Mouse (Mus musculus): ENCODE results near the gene Fam193a. TPM values are rescaled to one million over a fixed set of nuclear protein-coding genes. Genes with fewer than 3 reads are reported as not detected.

Gene Fam193a
- 16.7 and 17.6 TPM in 2 replicates for polyA plus RNA-seq (2015; fragmentation: Nextera tagmentation; extraction: Ambion mirVana)

GRCm38 (mm10) chr5:34369341-34370021 lies at the start of gene Fam193a:
Gene Fam193a, plus strand, starts transcription at chr5:34369933.
- peak within 1 kb of the TSS; percentile 98 for H3K9ac ChIP-seq
- H3K4me3 ChIP-seq: peak within 1 kb of the TSS; percentile 95
- H3K4me2 ChIP-seq: peak within 1 kb of the TSS; percentile 74
- peak; percentile 100 for ATAC-seq (ENCODE audit: low FRiP score)
- H3K27me3 ChIP-seq: no peaks in the 10 kb centered on the region
- 0 out of 2 replicates have a peak, but pooled peaks cover 3% of the 10 kb centered on the region for H3K36me3 ChIP-seq
- peak within 1 kb of the TSS; percentile 89 for H3K27ac ChIP-seq
- under 1% methylated on average over 34 of the region's 64 CpGs for WGBS
- H3K4me1 ChIP-seq (replicated peaks): peaks cover 37% of the 10 kb centered on the region
- no peaks in the 10 kb centered on the region for H3K9me3 ChIP-seq

DNA sequence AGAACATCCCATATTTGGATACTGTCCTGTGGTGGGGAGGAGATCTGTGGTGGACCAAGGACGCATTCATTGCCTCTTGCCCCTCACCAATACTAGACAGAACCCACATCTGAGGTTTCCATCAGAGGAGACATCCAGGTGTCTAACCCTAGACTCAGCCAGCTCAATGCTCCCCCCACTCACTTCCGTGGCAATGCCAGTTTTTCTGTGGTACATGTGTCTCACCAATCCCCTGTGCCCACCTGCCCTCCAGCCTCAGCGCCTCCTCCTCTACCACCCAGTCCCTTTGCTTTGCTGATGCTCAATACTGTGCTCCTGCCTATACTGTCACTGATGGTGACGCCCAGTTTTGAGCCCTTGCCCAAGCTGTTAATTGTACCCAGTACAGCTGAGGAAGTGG lies 48.5 kb upstream of the Fam193a start:
- H3K9me3 ChIP-seq: no peaks in the 10 kb centered on the region
- no peak for ATAC-seq (ENCODE audit: low FRiP score)
- peaks cover 1% of the 10 kb centered on the region for H3K4me1 ChIP-seq (replicated peaks)
- no peak overlapping the region for H3K4me2 ChIP-seq
- H3K9ac ChIP-seq: no peak overlapping the region
- H3K4me3 ChIP-seq: no peak overlapping the region
- no peaks in the 10 kb centered on the region for H3K27me3 ChIP-seq
- no peak overlapping the region for H3K27ac ChIP-seq
- no peaks in the 10 kb centered on the region for H3K36me3 ChIP-seq
- 90% methylated on average over 4 of the region's 4 CpGs for WGBS

DNA sequence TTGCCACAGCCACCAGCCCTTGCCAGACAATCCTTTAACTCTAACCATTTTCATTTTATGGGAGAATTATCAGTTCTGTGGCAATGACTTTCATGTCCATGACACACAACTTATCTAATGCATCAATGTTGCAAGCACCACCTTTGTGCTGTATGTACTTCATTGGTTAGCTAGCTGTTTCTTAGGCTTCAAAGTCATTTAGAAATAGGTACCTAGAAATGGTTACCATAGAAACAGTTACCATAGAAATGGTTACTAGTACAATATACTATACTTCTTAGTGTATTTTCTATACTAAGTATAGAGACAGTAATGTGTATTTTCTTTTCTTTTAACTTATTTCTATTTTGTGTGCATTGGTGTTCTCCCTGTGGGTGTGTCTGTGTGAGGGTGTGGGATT lies 44.4 kb upstream of the Fam193a start:
- H3K27ac ChIP-seq: no peak overlapping the region
- H3K9me3 ChIP-seq: no peaks in the 10 kb centered on the region
- H3K9ac ChIP-seq: no peak overlapping the region
- ATAC-seq (ENCODE audit: low FRiP score): no peak
- no peak overlapping the region for H3K4me2 ChIP-seq
- H3K36me3 ChIP-seq: no peaks in the 10 kb centered on the region
- no peak overlapping the region for H3K4me3 ChIP-seq
- H3K27me3 ChIP-seq: no peaks in the 10 kb centered on the region
- peaks cover 15% of the 10 kb centered on the region for H3K4me1 ChIP-seq (replicated peaks)

- Histone ChIP-seq H3K4me1 (replicated peaks) (peaks cover 15% of the 10 kb centered on the region), H3K36me3 (no peaks in the 10 kb centered on the region), H3K4me3 (no peak overlapping the region), H3K27ac (no peak overlapping the region), H3K4me2 (peak overlapping the region; percentile 56; the same call in 1 of the 2 replicates), H3K27me3 (no peaks in the 10 kb centered on the region), H3K9ac (peak overlapping the region; percentile 70; the same call in 1 of the 2 replicates), H3K9me3 (no peaks in the 10 kb centered on the region)
- no peak for ATAC-seq (ENCODE audit: low FRiP score)
- WGBS: 25% methylated on average over 4 of the region's 4 CpGs
These were observed 43.5 kb upstream of the Fam193a start for GRCm38 (mm10) chr5:34326249-34326691.

DNA sequence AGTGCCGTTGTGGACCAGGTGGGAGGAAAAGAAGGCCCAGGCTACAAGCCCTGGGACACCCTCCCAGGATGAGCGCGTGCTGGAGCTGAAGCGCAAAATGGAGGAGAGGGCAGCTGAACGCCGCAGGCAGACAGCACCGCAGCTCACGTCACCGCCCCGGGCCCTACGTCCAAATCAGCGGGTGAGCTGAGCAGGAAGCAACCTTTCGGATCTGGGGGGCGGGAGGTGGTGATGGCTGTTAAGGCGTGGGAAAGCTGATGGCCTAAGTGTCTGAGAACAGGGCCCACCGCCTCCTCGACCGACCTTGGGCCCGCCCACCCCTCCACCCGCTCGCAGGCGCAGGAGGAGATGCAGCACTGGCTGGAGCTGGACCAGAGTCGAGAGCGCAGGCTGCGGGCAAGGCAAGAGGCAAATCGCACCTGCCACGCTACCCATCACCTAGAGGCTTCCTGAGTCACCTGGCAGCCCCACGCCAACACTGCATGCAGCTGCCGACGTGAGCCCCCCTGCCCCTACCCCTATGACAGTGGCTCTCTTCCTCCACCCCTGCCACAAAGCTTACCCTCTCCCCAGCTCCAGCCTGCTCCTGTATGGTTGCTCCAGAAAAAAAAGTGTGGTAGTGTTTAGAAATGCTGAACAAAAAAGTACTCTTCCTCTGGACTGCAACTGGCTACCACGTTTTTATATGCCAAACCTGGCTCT lies 42.7 kb upstream of the Fam193a start:
- 17% methylated on average over 31 of the region's 31 CpGs for WGBS
- peaks cover 15% of the 10 kb centered on the region for H3K4me1 ChIP-seq (replicated peaks)
- H3K27ac ChIP-seq: no peak overlapping the region; the same call in 1 of the 2 replicates
- H3K4me2 ChIP-seq: peak overlapping the region; percentile 56
- ATAC-seq (ENCODE audit: low FRiP score): peak; percentile 66
- H3K27me3 ChIP-seq: no peaks in the 10 kb centered on the region
- H3K4me3 ChIP-seq: peak overlapping the region; percentile 31
- no peaks in the 10 kb centered on the region for H3K36me3 ChIP-seq
- H3K9ac ChIP-seq: peak overlapping the region; percentile 70
- no peaks in the 10 kb centered on the region for H3K9me3 ChIP-seq

GRCm38 (mm10) chr5:34330136-34330535 lies 39.6 kb upstream of the Fam193a start:
- 88% methylated on average over 2 of the region's 2 CpGs for WGBS
- no peaks in the 10 kb centered on the region for H3K27me3 ChIP-seq
- no peak for ATAC-seq (ENCODE audit: low FRiP score)

GRCm38 (mm10) chr5:34334081-34334480 lies 35.7 kb upstream of the Fam193a start:
- Histone ChIP-seq H3K4me2 (no peak overlapping the region), H3K9ac (no peak overlapping the region), H3K4me3 (no peak overlapping the region), H3K27me3 (no peaks in the 10 kb centered on the region), H3K27ac (no peak overlapping the region), H3K4me1 (replicated peaks) (peaks cover 24% of the 10 kb centered on the region), H3K36me3 (no peaks in the 10 kb centered on the region), H3K9me3 (no peaks in the 10 kb centered on the region)
- WGBS: 87% methylated on average over 1 of the region's 1 CpGs
- ATAC-seq (ENCODE audit: low FRiP score): no peak

More at GRCm38 (mm10) chr5:34330136-34330535, 39.6 kb upstream of the Fam193a start:
- H3K4me3 ChIP-seq: no peak overlapping the region
- no peak overlapping the region for H3K9ac ChIP-seq
- no peak overlapping the region for H3K27ac ChIP-seq
- H3K9me3 ChIP-seq: no peaks in the 10 kb centered on the region
- no peaks in the 10 kb centered on the region for H3K36me3 ChIP-seq
- H3K4me1 ChIP-seq (replicated peaks): peaks cover 16% of the 10 kb centered on the region
- H3K4me2 ChIP-seq: no peak overlapping the region

GRCm38 (mm10) chr5:34335539-34336096 lies 34.1 kb upstream of the Fam193a start:
- 3% methylated on average over 21 of the region's 21 CpGs for WGBS
- peak; percentile 73 for ATAC-seq (ENCODE audit: low FRiP score)
- H3K27ac ChIP-seq: peak overlapping the region; percentile 92
- no peaks in the 10 kb centered on the region for H3K27me3 ChIP-seq
- H3K4me2 ChIP-seq: peak overlapping the region; percentile 89
- peaks cover 24% of the 10 kb centered on the region for H3K4me1 ChIP-seq (replicated peaks)
- H3K9me3 ChIP-seq: no peaks in the 10 kb centered on the region
- H3K36me3 ChIP-seq: no peaks in the 10 kb centered on the region
- peak overlapping the region; percentile 98 for H3K9ac ChIP-seq
- peak overlapping the region; percentile 98 for H3K4me3 ChIP-seq

DNA sequence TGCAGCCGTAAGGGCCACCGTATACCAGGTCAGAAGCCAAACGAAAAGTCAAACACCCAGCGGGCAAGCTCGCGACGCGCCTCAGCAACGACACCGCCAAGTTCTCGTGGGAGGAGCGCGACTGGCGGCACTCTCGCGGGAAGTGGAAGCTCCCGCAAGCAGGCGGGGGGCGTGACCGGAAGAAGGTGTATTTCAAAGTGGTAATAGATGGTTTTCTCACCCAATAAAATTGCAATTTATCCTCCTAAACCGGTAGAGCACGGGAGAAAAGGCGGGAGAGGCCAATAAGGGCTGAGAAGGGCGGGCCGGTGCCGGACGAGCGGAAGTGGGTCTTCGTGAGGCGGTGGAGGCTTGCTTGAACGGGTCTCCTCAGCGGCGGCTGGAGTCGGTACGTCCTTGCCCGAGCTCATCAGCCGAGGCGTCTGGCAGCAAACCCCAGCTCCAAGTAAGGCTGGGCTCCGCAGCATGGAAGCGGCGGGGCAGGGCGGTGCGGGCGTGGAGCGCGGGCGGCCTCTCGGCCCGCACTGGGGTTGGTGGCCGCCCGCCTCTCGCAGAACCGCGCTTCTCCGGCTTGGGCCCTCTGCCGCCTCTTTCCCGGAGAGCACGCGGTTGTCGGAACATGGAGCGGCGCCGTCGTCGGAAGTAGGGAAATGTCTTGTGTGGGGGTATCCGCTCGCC lies 33.5 kb upstream of the Fam193a start, which contains the start of gene Rnf4:
Gene Rnf4, plus strand, starts transcription at position 193 of the 678 bp plus-strand sequence.
- H3K27ac ChIP-seq: peak within 1 kb of the TSS; percentile 95
- H3K9me3 ChIP-seq: no peaks in the 10 kb centered on the region
- H3K27me3 ChIP-seq: no peaks in the 10 kb centered on the region
- WGBS: under 1% methylated on average over 66 of the region's 67 CpGs
- peak within 1 kb of the TSS; percentile 92 for H3K4me2 ChIP-seq
- peak within 1 kb of the TSS; percentile 98 for H3K9ac ChIP-seq
- ATAC-seq (ENCODE audit: low FRiP score): peak; percentile 99
- H3K4me3 ChIP-seq: peak within 1 kb of the TSS; percentile 98
- peaks cover 28% of the 10 kb centered on the region for H3K4me1 ChIP-seq (replicated peaks)
- H3K36me3 ChIP-seq: no peaks in the 10 kb centered on the region

GRCm38 (mm10) chr5:34336775-34337450 lies 32.8 kb upstream of the Fam193a start:
- Histone ChIP-seq H3K27me3 (no peaks in the 10 kb centered on the region), H3K36me3 (no peaks in the 10 kb centered on the region), H3K9me3 (no peaks in the 10 kb centered on the region), H3K9ac (peak overlapping the region; percentile 98), H3K4me2 (peak overlapping the region; percentile 92), H3K4me3 (peak overlapping the region; percentile 98), H3K27ac (peak overlapping the region; percentile 95), H3K4me1 (replicated peaks) (peaks cover 28% of the 10 kb centered on the region)
- WGBS: under 1% methylated on average over 42 of the region's 42 CpGs
- ATAC-seq (ENCODE audit: low FRiP score): peak; percentile 31

- no peak for ATAC-seq (ENCODE audit: low FRiP score)
- Histone ChIP-seq H3K27ac (no peak overlapping the region), H3K9ac (no peak overlapping the region), H3K4me3 (no peak overlapping the region), H3K36me3 (peaks cover 14% of the 10 kb centered on the region), H3K4me1 (replicated peaks) (peaks cover 26% of the 10 kb centered on the region), H3K27me3 (no peaks in the 10 kb centered on the region), H3K9me3 (no peaks in the 10 kb centered on the region), H3K4me2 (no peak overlapping the region)
- WGBS: 96% methylated on average over 6 of the region's 6 CpGs
These were observed 29.5 kb upstream of the Fam193a start for GRCm38 (mm10) chr5:34340246-34340645.
